Mouse (Mus musculus) limb, embryonic 12.5 days (tissue): ENCODE results near the gene Fam53b. TPM values are rescaled to one million over a fixed set of nuclear protein-coding genes. Genes with fewer than 3 reads are reported as not detected.

Experiments
- ATAC-seq: fragments of 200-750 bp; cut with Nextera tagmentation; 2 replicates; pipeline ENCODE4 v1.8.0; 2017; ENCODE audit warnings: low read depth, moderate TSS enrichment; ENCODE audit not compliant: insufficient number of reproducible peaks, insufficient read depth, low FRiP score, low TSS enrichment
- H3K27ac ChIP-seq: fragments of 300-500 bp; sonication (generic); 2 replicates; pipeline ENCODE4 v1.5.1; 2016; ENCODE audit warnings: mild to moderate bottlenecking, moderate library complexity
- H3K27me3 ChIP-seq: fragments of 300-500 bp; sonication (generic); 2 replicates; pipeline ENCODE4 v1.6.1; 2016; ENCODE audit warnings: mild to moderate bottlenecking, moderate library complexity
- H3K36me3 ChIP-seq: fragments of 300-500 bp; sonication (generic); 2 replicates; pipeline ENCODE4 v1.6.1; 2016; ENCODE audit warnings: mild to moderate bottlenecking, moderate library complexity
- H3K4me1 ChIP-seq: fragments of 300-500 bp; sonication (generic); replicated peaks from 2 replicates; pipeline ENCODE4 v1.6.1; 2016
- H3K4me2 ChIP-seq: fragments of 300-500 bp; sonication (generic); 2 replicates; pipeline ENCODE4 v1.6.1; 2016; ENCODE audit warnings: mild to moderate bottlenecking, moderate library complexity
- H3K4me3 ChIP-seq: fragments of 300-500 bp; sonication (generic); replicated peaks from 2 replicates; pipeline ENCODE4 v1.5.1; 2016; ENCODE audit warnings: mild to moderate bottlenecking
- H3K9ac ChIP-seq: fragments of 300-500 bp; sonication (generic); replicated peaks from 2 replicates; pipeline ENCODE4 v1.6.1; 2016; ENCODE audit warnings: mild to moderate bottlenecking, moderate library complexity
- H3K9me3 ChIP-seq: fragments of 300-500 bp; sonication (generic); 2 replicates; pipeline ENCODE4 v1.6.1; 2016; ENCODE audit warnings: mild to moderate bottlenecking, moderate library complexity
- WGBS: fragments of 180-500 bp; shearing (Covaris S2); methylation state at CpG from one replicate; pipeline ENCODE4 v1.1.7; 2016; 5-methylcytosine and 5-hydroxymethylcytosine counted together
- polyA plus RNA-seq: library from polyadenylated mRNA; unstranded; fragments of >200 nt; fragmentation: Nextera tagmentation; extraction: Ambion mirVana; gene quantifications from 2 replicates; pipeline ENCODE4 v1.2.1, GENCODE M21; 2016

Fam53b gene
- polyA plus RNA-seq, 1 experiment from 2014 or later: 27.7 TPM

GRCm38 (mm10) chr7:132830955-132831354 is 17.3 kb upstream of the Fam53b start:
- H3K36me3 ChIP-seq: peaks cover 51% of the 10 kb centered on the region
- peak; percentile 37; the same call in 1 of the 2 replicates for ATAC-seq
- H3K27ac ChIP-seq: no peak overlapping the region
- H3K4me2 ChIP-seq: no peak overlapping the region
- H3K4me1 ChIP-seq: peaks cover 11% of the 10 kb centered on the region
- H3K9me3 ChIP-seq: no peaks in the 10 kb centered on the region
- no peaks in the 10 kb centered on the region for H3K27me3 ChIP-seq
- no peak overlapping the region for H3K9ac ChIP-seq
- no peak overlapping the region for H3K4me3 ChIP-seq
- 23% methylated on average over 4 of the region's 4 CpGs for WGBS

DNA sequence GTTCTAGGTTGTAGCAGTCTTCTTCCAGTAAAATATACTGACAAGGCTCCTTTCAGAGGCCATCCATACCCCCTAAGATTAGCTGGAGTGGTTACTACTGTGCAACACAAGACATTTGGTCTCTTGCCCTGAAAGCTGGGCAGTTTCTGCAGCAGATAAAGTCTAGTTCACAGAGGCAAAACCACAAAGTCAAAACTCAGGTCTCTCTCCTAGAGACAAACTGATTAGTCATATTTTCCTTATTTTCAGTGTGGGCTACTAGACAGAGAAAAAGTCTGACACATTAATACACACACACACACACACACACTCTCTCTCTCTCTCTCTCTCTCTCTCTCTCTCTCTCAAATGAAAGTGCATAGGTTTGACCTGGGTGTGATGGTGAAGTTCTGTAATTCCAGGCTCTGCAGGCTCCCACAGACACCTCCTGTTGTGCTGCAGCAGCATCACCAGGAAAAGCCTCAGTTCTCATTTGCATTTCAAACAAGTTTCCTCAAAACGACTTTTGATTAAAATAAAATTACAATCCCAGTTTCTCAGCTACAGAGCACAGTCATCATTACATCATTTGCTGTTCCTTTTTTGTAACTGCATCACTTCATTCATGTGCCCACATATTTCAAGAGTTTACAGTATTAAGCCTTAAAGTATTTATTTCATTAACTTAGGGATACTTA is 10.8 kb upstream of the Fam53b start:
- Histone ChIP-seq H3K27ac (no peak overlapping the region), H3K27me3 (no peaks in the 10 kb centered on the region), H3K4me2 (no peak overlapping the region), H3K36me3 (peaks cover 43% of the 10 kb centered on the region), H3K9ac (no peak overlapping the region), H3K4me1 (no peaks in the 10 kb centered on the region), H3K9me3 (no peaks in the 10 kb centered on the region), H3K4me3 (no peak overlapping the region)
- WGBS: 23% methylated on average over 1 of the region's 1 CpGs
- ATAC-seq: no peak

DNA sequence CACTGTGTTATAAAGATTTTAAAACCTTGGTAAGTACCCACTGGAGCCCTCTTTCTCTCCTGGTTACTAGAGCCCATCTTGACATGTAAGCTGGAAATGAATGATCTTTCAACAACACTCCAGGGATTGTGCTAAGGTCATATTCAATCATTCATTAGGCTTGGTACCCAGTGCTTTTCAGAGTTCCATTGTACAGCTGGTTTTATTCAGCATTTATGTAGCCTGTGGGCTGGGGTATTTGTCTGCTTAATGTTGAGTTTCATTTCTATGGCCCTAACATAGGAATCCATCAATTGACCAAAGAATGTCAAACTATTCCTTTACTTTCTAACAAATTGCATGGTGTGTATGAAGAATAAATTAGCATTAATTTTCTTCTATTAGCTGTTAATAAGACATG is 10.1 kb upstream of the Fam53b start:
- H3K4me1 ChIP-seq: no peaks in the 10 kb centered on the region

GRCm38 (mm10) chr7:132820692-132821091 is 7.0 kb upstream of the Fam53b start:
- no peaks in the 10 kb centered on the region for H3K27me3 ChIP-seq
- no peak overlapping the region for H3K4me2 ChIP-seq
- no peak overlapping the region for H3K4me3 ChIP-seq
- H3K36me3 ChIP-seq: peaks cover 20% of the 10 kb centered on the region
- peaks cover 7% of the 10 kb centered on the region for H3K4me1 ChIP-seq
- no peaks in the 10 kb centered on the region for H3K9me3 ChIP-seq
- WGBS: 85% methylated on average over 3 of the region's 3 CpGs
- no peak overlapping the region for H3K27ac ChIP-seq
- ATAC-seq: no peak
- H3K9ac ChIP-seq: no peak overlapping the region

More for the DNA sequence above, 10.1 kb upstream of the Fam53b start:
- ATAC-seq: no peak
- Histone ChIP-seq H3K4me3 (no peak overlapping the region), H3K9me3 (no peaks in the 10 kb centered on the region), H3K4me2 (no peak overlapping the region), H3K27me3 (no peaks in the 10 kb centered on the region), H3K27ac (no peak overlapping the region), H3K36me3 (peaks cover 43% of the 10 kb centered on the region), H3K9ac (no peak overlapping the region)

DNA sequence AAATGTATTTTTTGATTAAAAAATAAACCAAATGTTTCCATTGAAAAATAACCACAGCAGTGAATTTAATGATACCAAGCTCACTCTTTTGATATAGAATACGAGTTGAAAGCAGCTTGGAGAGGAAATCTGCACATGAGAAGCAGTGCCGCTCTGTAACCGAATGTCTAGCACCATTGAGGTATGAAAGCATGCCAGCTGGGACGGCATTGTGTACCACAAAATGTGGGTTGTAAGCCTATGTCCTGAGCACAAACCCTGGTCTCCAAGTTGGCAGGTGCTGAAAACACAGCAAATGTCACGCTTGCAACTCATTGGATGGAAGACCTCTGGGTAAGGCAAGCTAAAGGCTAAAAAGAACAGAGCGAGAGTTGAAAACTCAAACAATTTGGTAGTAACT is 3.4 kb upstream of the Fam53b start:
- no peak for ATAC-seq
- Histone ChIP-seq H3K36me3 (peaks cover 8% of the 10 kb centered on the region; the same call in 1 of the 2 replicates), H3K9me3 (no peaks in the 10 kb centered on the region), H3K4me3 (no peak overlapping the region), H3K4me2 (no peak overlapping the region), H3K9ac (no peak overlapping the region), H3K4me1 (peaks cover 28% of the 10 kb centered on the region), H3K27ac (no peak overlapping the region), H3K27me3 (no peaks in the 10 kb centered on the region)
- WGBS: 91% methylated on average over 6 of the region's 6 CpGs

- 79% methylated on average over 2 of the region's 2 CpGs for WGBS
- peaks cover 34% of the 10 kb centered on the region for H3K4me1 ChIP-seq
- no peak for ATAC-seq
Observed at GRCm38 (mm10) chr7:132816528-132816927, 2.8 kb upstream of the Fam53b start.

GRCm38 (mm10) chr7:132815081-132815480 is 1.4 kb upstream of the Fam53b start:
- H3K9ac ChIP-seq: no peak overlapping the region
- no peak for ATAC-seq
- no peak overlapping the region for H3K4me3 ChIP-seq
- H3K4me1 ChIP-seq: peaks cover 48% of the 10 kb centered on the region
- peak overlapping the region; percentile 62; the same call in 1 of the 2 replicates for H3K27ac ChIP-seq
- H3K9me3 ChIP-seq: no peaks in the 10 kb centered on the region
- 10% methylated on average over 5 of the region's 5 CpGs for WGBS
- no peaks in the 10 kb centered on the region for H3K27me3 ChIP-seq
- peak overlapping the region; percentile 21 for H3K4me2 ChIP-seq
- peaks cover under 1% of the 10 kb centered on the region; the same call in 1 of the 2 replicates for H3K36me3 ChIP-seq

More at GRCm38 (mm10) chr7:132816528-132816927, 2.8 kb upstream of the Fam53b start:
- H3K4me3 ChIP-seq: no peak overlapping the region
- H3K9me3 ChIP-seq: no peaks in the 10 kb centered on the region
- peaks cover 8% of the 10 kb centered on the region; the same call in 1 of the 2 replicates for H3K36me3 ChIP-seq
- no peak overlapping the region for H3K9ac ChIP-seq
- no peaks in the 10 kb centered on the region for H3K27me3 ChIP-seq
- no peak overlapping the region for H3K4me2 ChIP-seq
- H3K27ac ChIP-seq: no peak overlapping the region

- H3K4me2 ChIP-seq: peak overlapping the region; percentile 83
- H3K9me3 ChIP-seq: no peaks in the 10 kb centered on the region
- H3K27me3 ChIP-seq: no peaks in the 10 kb centered on the region
- peak overlapping the region; percentile 91 for H3K9ac ChIP-seq
- WGBS: 1% methylated on average over 7 of the region's 7 CpGs
- H3K4me3 ChIP-seq: peak overlapping the region; percentile 73
- peak overlapping the region; percentile 96 for H3K27ac ChIP-seq
- ATAC-seq: no peak
- H3K4me1 ChIP-seq: peaks cover 58% of the 10 kb centered on the region
- H3K36me3 ChIP-seq: no peaks in the 10 kb centered on the region
Observed at GRCm38 (mm10) chr7:132814089-132814450, 384 bp upstream of the Fam53b start.

- H3K9ac ChIP-seq: peak overlapping the region; percentile 91
- H3K27me3 ChIP-seq: no peaks in the 10 kb centered on the region
- no peak for ATAC-seq
- H3K27ac ChIP-seq: peak overlapping the region; percentile 96
- under 1% methylated on average over 58 of the region's 59 CpGs for WGBS
- H3K4me3 ChIP-seq: peak overlapping the region; percentile 73
- H3K4me2 ChIP-seq: peak overlapping the region; percentile 83
- H3K4me1 ChIP-seq: peaks cover 71% of the 10 kb centered on the region
- no peaks in the 10 kb centered on the region for H3K36me3 ChIP-seq
- no peaks in the 10 kb centered on the region for H3K9me3 ChIP-seq
Observed at GRCm38 (mm10) chr7:132812619-132813415, 869 bp downstream of the Fam53b start.

DNA sequence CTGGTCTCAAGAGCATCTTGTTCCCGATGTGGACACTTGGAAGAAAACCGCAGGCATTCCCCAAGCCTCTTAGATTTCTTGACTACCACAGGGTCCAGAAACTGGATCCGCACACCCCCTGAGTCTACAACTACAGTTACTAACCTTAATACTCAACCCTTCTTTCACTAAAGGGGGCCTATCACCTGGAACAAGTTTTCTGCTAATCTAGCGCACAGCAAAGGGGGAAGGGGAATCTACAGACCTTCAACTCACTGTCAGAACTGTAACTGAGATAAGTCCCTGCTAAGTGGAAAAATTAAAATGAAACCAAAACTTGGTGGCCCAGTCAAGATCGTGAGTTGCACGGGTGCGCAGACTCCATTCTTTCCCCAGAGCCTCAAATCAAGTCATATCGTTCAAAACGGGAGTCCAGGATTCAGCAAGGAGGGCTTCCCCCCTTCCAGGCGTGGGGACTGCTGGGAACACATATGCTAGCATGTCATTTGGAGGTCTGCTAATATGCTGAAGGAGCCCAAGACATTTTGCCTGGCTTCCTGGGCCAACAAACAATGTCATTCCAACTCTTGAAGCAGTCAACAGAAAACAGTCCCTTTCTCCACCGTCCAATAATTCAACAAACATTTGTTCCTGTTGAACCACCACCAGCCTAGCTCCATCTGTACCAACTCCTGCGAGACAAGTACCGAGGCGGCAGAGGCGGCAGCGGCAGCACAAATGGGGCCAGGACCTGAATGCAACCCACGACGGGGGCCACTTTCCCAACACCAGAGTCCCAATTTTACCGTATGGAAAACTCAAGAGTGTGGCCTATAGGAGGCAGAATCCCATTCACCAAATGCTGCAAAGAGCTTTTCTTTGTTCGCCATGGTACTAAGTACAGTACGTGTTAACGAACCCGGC is 1.7 kb downstream of the Fam53b start:
- H3K9me3 ChIP-seq: no peaks in the 10 kb centered on the region
- peaks cover 79% of the 10 kb centered on the region for H3K4me1 ChIP-seq
- no peak for ATAC-seq
- peak overlapping the region; percentile 73 for H3K4me3 ChIP-seq
- 7% methylated on average over 23 of the region's 23 CpGs for WGBS
- H3K4me2 ChIP-seq: peak overlapping the region; percentile 83
- H3K27ac ChIP-seq: peak overlapping the region; percentile 96
- peak overlapping the region; percentile 91 for H3K9ac ChIP-seq
- H3K27me3 ChIP-seq: no peaks in the 10 kb centered on the region
- no peaks in the 10 kb centered on the region for H3K36me3 ChIP-seq

GRCm38 (mm10) chr7:132810879-132811278 is 2.8 kb downstream of the Fam53b start:
- Histone ChIP-seq H3K4me2 (peak overlapping the region; percentile 83), H3K9me3 (no peaks in the 10 kb centered on the region), H3K27me3 (no peaks in the 10 kb centered on the region), H3K4me3 (peak overlapping the region; percentile 73), H3K27ac (0 out of 2 replicates have a peak overlapping the region, but pooled peaks have one; percentile 41), H3K36me3 (no peaks in the 10 kb centered on the region), H3K9ac (no peak overlapping the region), H3K4me1 (peaks cover 81% of the 10 kb centered on the region)
- no peak for ATAC-seq
- WGBS: 29% methylated on average over 1 of the region's 1 CpGs
